In the genomic region with DNA sequence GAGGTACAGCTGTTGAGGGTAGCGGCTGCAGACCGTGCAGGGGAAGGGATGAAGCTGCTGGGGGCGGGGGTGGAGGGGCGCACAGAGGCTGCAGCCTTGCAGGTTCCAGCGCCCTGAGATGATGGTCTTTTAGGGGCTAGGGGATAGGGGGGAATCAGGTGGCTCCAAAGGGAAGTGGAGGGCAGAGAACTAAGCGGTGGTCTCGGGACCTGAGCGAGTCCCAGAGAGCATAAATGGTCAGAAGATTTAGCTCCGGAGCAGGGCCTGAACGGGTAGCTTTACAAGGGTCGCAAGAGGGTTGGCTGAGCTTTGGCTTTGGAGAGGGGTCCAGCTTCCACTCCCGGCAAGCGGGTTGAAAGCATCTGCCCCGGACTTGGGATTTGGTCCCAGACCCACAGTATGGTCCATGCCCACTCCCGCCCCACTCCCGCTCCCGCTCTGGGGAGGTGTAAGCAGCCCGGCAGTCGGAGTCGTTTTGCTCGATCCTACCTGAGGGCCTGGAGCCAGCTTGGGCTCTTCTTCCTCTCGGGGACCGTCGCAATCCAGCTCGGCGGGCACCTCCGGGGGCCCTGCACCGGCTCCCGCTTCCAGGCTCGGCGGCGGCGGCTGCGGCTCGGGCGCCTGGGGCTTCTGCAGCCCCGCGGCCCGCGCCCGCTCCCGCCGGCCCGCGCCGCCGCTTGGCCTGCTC, we compare ENCODE assay signal across 8 mouse cellular contexts. TPM values are rescaled to one million over a fixed set of nuclear protein-coding genes. Genes with fewer than 3 reads are reported as not detected.
DNase-seq lines count a peak whose midpoint lies in the region; ATAC-seq lines count a peak whose summit lies in the region.

No protein-coding gene starts in this region.

- peak overlapping the region; percentile 91 for H3K27ac ChIP-seq in embryonic facial prominence, embryonic 13.5 days
- H3K27ac ChIP-seq in heart, embryonic 15.5 days = peak overlapping the region; percentile 84
- H3K27ac ChIP-seq in macrophage = no peak overlapping the region; the same call in 1 of the 2 replicates
- H3K27ac ChIP-seq in stomach, embryonic 14.5 days (ENCODE audit: low read length) = peak overlapping the region; percentile 88

- peak overlapping the region; percentile 98 for H3K9ac ChIP-seq in embryonic facial prominence, embryonic 13.5 days
- peak overlapping the region; percentile 96 for H3K9ac ChIP-seq in heart, embryonic 15.5 days
- peak overlapping the region; percentile 95 for H3K9ac ChIP-seq in stomach, embryonic 14.5 days (replicated peaks; ENCODE audit: low read depth, low read length)

- H3K4me1 ChIP-seq in embryonic facial prominence, embryonic 13.5 days = peaks cover 17% of the 10 kb centered on the region
- H3K4me1 ChIP-seq in heart, embryonic 15.5 days (replicated peaks) = peaks cover 16% of the 10 kb centered on the region
- peaks cover 13% of the 10 kb centered on the region for H3K4me1 ChIP-seq in stomach, embryonic 14.5 days (ENCODE audit: control insufficient read depth, insufficient read depth, low read length)

- WGBS in embryonic facial prominence, embryonic 13.5 days = under 1% methylated on average over 45 of the region's 47 CpGs
- WGBS in heart, embryonic 15.5 days = under 1% methylated on average over 47 of the region's 47 CpGs
- WGBS in macrophage (ENCODE audit: missing documents) = under 1% methylated on average over 46 of the region's 47 CpGs
- under 1% methylated on average over 47 of the region's 47 CpGs for WGBS in stomach, embryonic 14.5 days

- no peaks in the 10 kb centered on the region for H3K27me3 ChIP-seq in embryonic facial prominence, embryonic 13.5 days
- no peaks in the 10 kb centered on the region for H3K27me3 ChIP-seq in heart, embryonic 15.5 days
- no peaks in the 10 kb centered on the region for H3K27me3 ChIP-seq in stomach, embryonic 14.5 days (ENCODE audit: control insufficient read depth, insufficient read depth, low read length)

- H3K4me3 ChIP-seq in embryonic facial prominence, embryonic 13.5 days = peak overlapping the region; percentile 98
- H3K4me3 ChIP-seq in heart, embryonic 15.5 days = peak overlapping the region; percentile 93
- H3K4me3 ChIP-seq in macrophage (ENCODE audit: inconsistent target) = peak overlapping the region; percentile 94
- peak overlapping the region; percentile 88 for H3K4me3 ChIP-seq in stomach, embryonic 14.5 days (ENCODE audit: low read depth, low read length)

- no peaks in the 10 kb centered on the region for H3K9me3 ChIP-seq in embryonic facial prominence, embryonic 13.5 days
- H3K9me3 ChIP-seq in heart, embryonic 15.5 days (replicated peaks) = no peaks in the 10 kb centered on the region
- H3K9me3 ChIP-seq in stomach, embryonic 14.5 days (ENCODE audit: control insufficient read depth, low read depth, low read length) = no peaks in the 10 kb centered on the region; the same call in 1 of the 2 replicates

- H3K79me2 ChIP-seq in macrophage (ENCODE audit: inconsistent target) = peaks cover 52% of the 10 kb centered on the region

- peak overlapping the region; percentile 98 for H3K4me2 ChIP-seq in embryonic facial prominence, embryonic 13.5 days
- H3K4me2 ChIP-seq in heart, embryonic 15.5 days = peak overlapping the region; percentile 83
- H3K4me2 ChIP-seq in stomach, embryonic 14.5 days (replicated peaks; ENCODE audit: low read depth, low read length) = peak overlapping the region; percentile 92

- H3K36me3 ChIP-seq in embryonic facial prominence, embryonic 13.5 days = peaks cover 20% of the 10 kb centered on the region
- H3K36me3 ChIP-seq in heart, embryonic 15.5 days = 0 out of 2 replicates have a peak, but pooled peaks cover 5% of the 10 kb centered on the region
- H3K36me3 ChIP-seq in macrophage (ENCODE audit: inconsistent target) = no peaks in the 10 kb centered on the region
- H3K36me3 ChIP-seq in stomach, embryonic 14.5 days (ENCODE audit: control insufficient read depth, insufficient read depth, low read length) = peaks cover 3% of the 10 kb centered on the region

- peak; percentile 51 for DNase-seq in gastrocnemius, postnatal 10 days
- DNase-seq in gastrocnemius, adult 18-20 months (ENCODE audit: low spot score) = no peak
- peak; percentile 24 for DNase-seq in adipocyte (ENCODE audit: low spot score)
- peak; percentile 28 to 64 for DNase-seq in kidney, postnatal 25 days

- ATAC-seq in embryonic facial prominence, embryonic 13.5 days (ENCODE audit: insufficient number of reproducible peaks, insufficient read depth, low FRiP score, low TSS enrichment, low read depth) = peak; percentile 65
- peak; percentile 69 for ATAC-seq in heart, embryonic 15.5 days (replicated peaks; ENCODE audit: insufficient number of reproducible peaks, insufficient read depth, low FRiP score, low read depth)
- ATAC-seq in stomach, embryonic 14.5 days (ENCODE audit: insufficient number of reproducible peaks, insufficient read depth, low FRiP score, low read depth) = peak; percentile 57

RNA-seq across cellular contexts. Expression of a gene that starts 0.5 kb away (rescaled TPM):
- 10 to 100 TPM; 19.9 to 26.5 TPM for total RNA-seq in gastrocnemius, postnatal 10 days (2021)
- total RNA-seq in gastrocnemius, adult 18-20 months (2021) = 10 to 100 TPM in 1 of 2 experiments, 1 to 10 TPM in 1; 9.6 to 10.1 TPM
- polyA plus RNA-seq in embryonic facial prominence, embryonic 13.5 days (2015; fragmentation: Nextera tagmentation; extraction: Ambion mirVana) = 47.4 and 49.9 TPM in 2 replicates
- 17.1 and 22.6 TPM in 2 replicates for polyA plus RNA-seq in heart, embryonic 15.5 days (2015; fragmentation: Nextera tagmentation; extraction: Ambion mirVana)
- total RNA-seq in macrophage (2018; cell fraction: chromatin; rRNA removed) = 100 to 1,000 TPM in 25 of 26 experiments, 10 to 100 TPM in 1; 86.4 to 300 (median 175) TPM
- 10 to 100 TPM in 9 of 26 experiments, 1 to 10 TPM in 17; 2.3 to 18.1 (median 8.0) TPM for total RNA-seq in macrophage (2018; cell fraction: cytosol; rRNA removed)
- total RNA-seq in macrophage (2018; cell fraction: nucleus; rRNA removed) = 100 to 1,000 TPM in 12 of 26 experiments, 10 to 100 TPM in 14; 43.5 to 203 (median 99.4) TPM
- polyA plus RNA-seq in macrophage (2018) = 11.7 to 25.1 TPM (median 12.9 TPM) in 3 replicates
- polyA plus RNA-seq in stomach, embryonic 14.5 days (2014; fragmentation: Nextera tagmentation; extraction: Ambion mirVana) = 30.9 and 39.6 TPM in 2 replicates

RNA-seq across cellular contexts. Expression of a gene that starts 3.1 kb away (rescaled TPM):
- 100 to 1,000 TPM; 147 to 192 TPM for total RNA-seq in gastrocnemius, postnatal 10 days (2021)
- 10 to 100 TPM; 46.0 to 59.5 TPM for total RNA-seq in gastrocnemius, adult 18-20 months (2021)
- polyA plus RNA-seq in embryonic facial prominence, embryonic 13.5 days (2015; fragmentation: Nextera tagmentation; extraction: Ambion mirVana) = 158 and 177 TPM in 2 replicates
- polyA plus RNA-seq in heart, embryonic 15.5 days (2015; fragmentation: Nextera tagmentation; extraction: Ambion mirVana) = 103 TPM in 2 replicates
- 10 to 100 TPM in 25 of 26 experiments, 1 to 10 TPM in 1; 9.6 to 54.7 (median 26.0) TPM for total RNA-seq in macrophage (2018; cell fraction: chromatin; rRNA removed)
- total RNA-seq in macrophage (2018; cell fraction: cytosol; rRNA removed) = 100 to 1,000 TPM in 24 of 26 experiments, 10 to 100 TPM in 2; 93.8 to 140 (median 121) TPM
- 100 to 1,000 TPM in 10 of 26 experiments, 10 to 100 TPM in 16; 44.9 to 168 (median 95.7) TPM for total RNA-seq in macrophage (2018; cell fraction: nucleus; rRNA removed)
- 100 to 185 TPM (median 135 TPM) in 3 replicates for polyA plus RNA-seq in macrophage (2018)
- 74.3 and 85.2 TPM in 2 replicates for polyA plus RNA-seq in stomach, embryonic 14.5 days (2014; fragmentation: Nextera tagmentation; extraction: Ambion mirVana)

RNA-seq across cellular contexts. Expression of a gene that starts 29.3 kb away (rescaled TPM):
- total RNA-seq in gastrocnemius, postnatal 10 days (2021) = 1 to 10 TPM; 8.3 to 9.2 TPM
- total RNA-seq in gastrocnemius, adult 18-20 months (2021) = 1 to 10 TPM; 4.7 to 6.8 TPM
- 34.3 and 35.1 TPM in 2 replicates for polyA plus RNA-seq in embryonic facial prominence, embryonic 13.5 days (2015; fragmentation: Nextera tagmentation; extraction: Ambion mirVana)
- polyA plus RNA-seq in heart, embryonic 15.5 days (2015; fragmentation: Nextera tagmentation; extraction: Ambion mirVana) = 16.5 and 23.4 TPM in 2 replicates
- total RNA-seq in macrophage (2018; cell fraction: chromatin; rRNA removed) = 10 to 100 TPM; 14.2 to 67.3 (median 34.5) TPM
- 10 to 100 TPM; 10.8 to 26.8 (median 21.3) TPM for total RNA-seq in macrophage (2018; cell fraction: cytosol; rRNA removed)
- total RNA-seq in macrophage (2018; cell fraction: nucleus; rRNA removed) = 10 to 100 TPM; 19.6 to 72.5 (median 35.0) TPM
- 11.0 to 27.4 TPM (median 23.7 TPM) in 3 replicates for polyA plus RNA-seq in macrophage (2018)
- polyA plus RNA-seq in stomach, embryonic 14.5 days (2014; fragmentation: Nextera tagmentation; extraction: Ambion mirVana) = 21.0 and 24.9 TPM in 2 replicates

RNA-seq across cellular contexts. Expression of a gene that starts 34.0 kb away (rescaled TPM):
- total RNA-seq in gastrocnemius, postnatal 10 days (2021) = 10 to 100 TPM; 12.7 to 13.7 TPM
- 10 to 100 TPM in 1 of 2 experiments, 1 to 10 TPM in 1; 9.1 to 12.0 TPM for total RNA-seq in gastrocnemius, adult 18-20 months (2021)
- polyA plus RNA-seq in embryonic facial prominence, embryonic 13.5 days (2015; fragmentation: Nextera tagmentation; extraction: Ambion mirVana) = 73.0 and 80.0 TPM in 2 replicates
- polyA plus RNA-seq in heart, embryonic 15.5 days (2015; fragmentation: Nextera tagmentation; extraction: Ambion mirVana) = 23.6 and 34.7 TPM in 2 replicates
- 10 to 100 TPM; 19.8 to 71.7 (median 52.5) TPM for total RNA-seq in macrophage (2018; cell fraction: chromatin; rRNA removed)
- 10 to 100 TPM; 17.2 to 29.8 (median 24.8) TPM for total RNA-seq in macrophage (2018; cell fraction: cytosol; rRNA removed)
- 10 to 100 TPM; 12.5 to 45.6 (median 25.3) TPM for total RNA-seq in macrophage (2018; cell fraction: nucleus; rRNA removed)
- polyA plus RNA-seq in macrophage (2018) = 26.5 to 32.5 TPM (median 27.1 TPM) in 3 replicates
- polyA plus RNA-seq in stomach, embryonic 14.5 days (2014; fragmentation: Nextera tagmentation; extraction: Ambion mirVana) = 61.5 and 67.6 TPM in 2 replicates

RNA-seq across cellular contexts. Expression of a gene that starts 41.3 kb away (rescaled TPM):
- 1 to 10 TPM; 2.0 to 4.0 TPM for total RNA-seq in gastrocnemius, postnatal 10 days (2021)
- 1 to 10 TPM in 1 of 2 experiments, under 1 TPM in 1; 0.93 to 1.0 TPM for total RNA-seq in gastrocnemius, adult 18-20 months (2021)
- polyA plus RNA-seq in embryonic facial prominence, embryonic 13.5 days (2015; fragmentation: Nextera tagmentation; extraction: Ambion mirVana) = 2.3 and 2.8 TPM in 2 replicates
- 1.3 and 3.0 TPM in 2 replicates for polyA plus RNA-seq in heart, embryonic 15.5 days (2015; fragmentation: Nextera tagmentation; extraction: Ambion mirVana)
- 100 to 1,000 TPM in 3 of 26 experiments, 10 to 100 TPM in 21, 1 to 10 TPM in 2; 4.8 to 111 (median 39.0) TPM for total RNA-seq in macrophage (2018; cell fraction: chromatin; rRNA removed)
- total RNA-seq in macrophage (2018; cell fraction: cytosol; rRNA removed) = 10 to 100 TPM in 24 of 26 experiments, 1 to 10 TPM in 2; 5.7 to 53.2 (median 22.6) TPM
- total RNA-seq in macrophage (2018; cell fraction: nucleus; rRNA removed) = 100 to 1,000 TPM in 2 of 26 experiments, 10 to 100 TPM in 22, 1 to 10 TPM in 2; 5.9 to 112 (median 36.9) TPM
- 6.1 to 22.8 TPM (median 15.9 TPM) in 3 replicates for polyA plus RNA-seq in macrophage (2018)
- polyA plus RNA-seq in stomach, embryonic 14.5 days (2014; fragmentation: Nextera tagmentation; extraction: Ambion mirVana) = 2.1 and 2.4 TPM in 2 replicates
